Mouse (Mus musculus) ES-Bruce4 (cell line): Measurements from ENCODE around the gene Gm28043.

ENCODE experiments used
- CTCF ChIP-seq: IDR thresholded peaks from one replicate; pipeline ENCODE4 v1.8.1; 2011; ENCODE audit warnings: low read depth, low read length
- EP300 ChIP-seq: IDR thresholded peaks from 2 replicates; pipeline ENCODE4 v1.6.1; 2011; ENCODE audit warnings: low read depth, low read length; ENCODE audit not compliant: insufficient read depth

DNA sequence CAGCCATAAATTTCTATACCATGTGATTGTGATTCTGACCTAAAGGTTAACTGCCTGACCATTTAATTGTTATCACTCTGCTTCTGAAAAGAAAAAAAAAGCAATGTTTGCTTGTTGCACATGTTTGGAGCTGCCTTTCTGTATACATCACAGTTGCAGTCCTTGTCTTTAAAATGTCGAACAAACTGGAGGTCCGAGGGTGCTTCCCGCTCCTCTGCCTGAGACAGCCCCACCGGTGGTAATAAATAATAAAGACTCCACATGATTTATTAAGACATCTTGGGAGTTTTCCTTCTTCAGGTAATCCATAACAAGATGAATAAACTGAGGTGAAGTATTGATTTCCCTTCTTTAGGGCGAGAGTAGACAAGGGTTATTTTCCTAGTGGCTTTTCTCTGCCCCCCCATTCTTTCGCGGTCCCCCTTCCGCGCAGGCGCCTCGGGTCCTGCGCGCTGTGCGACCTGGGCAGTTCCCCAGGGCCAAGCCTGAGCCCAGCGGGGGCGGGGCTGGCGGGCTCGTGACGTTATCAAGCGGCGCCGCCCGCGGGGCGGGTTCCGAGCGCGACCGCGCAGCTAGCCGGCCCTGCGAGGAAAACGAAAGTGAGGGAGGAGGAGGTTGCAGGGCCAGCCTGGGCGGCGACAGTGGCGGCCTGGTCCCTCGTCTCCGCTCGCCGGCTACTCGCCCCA is 45.5 kb downstream of the Gm28043 start, which contains the start of gene Cmtr1:
- TF ChIP-seq EP300 (no peak), CTCF (no peak)
